Mouse (Mus musculus) liver, embryonic 12.5 days (tissue): ENCODE data around the gene Zfp184. TPM values are rescaled to one million over a fixed set of nuclear protein-coding genes. Genes with fewer than 3 reads are reported as not detected.

Source experiments
- ATAC-seq: fragments of 200-750 bp; cut with Nextera tagmentation; 2 replicates; pipeline ENCODE4 v1.8.0; 2017; ENCODE audit warnings: moderate number of reproducible peaks, mild to moderate bottlenecking, moderate library complexity
- H3K27ac ChIP-seq: fragments of 300-500 bp; sonication (generic); 2 replicates; pipeline ENCODE4 v1.5.1; 2016; ENCODE audit warnings: mild to moderate bottlenecking
- H3K27me3 ChIP-seq: fragments of 300-500 bp; sonication (generic); replicated peaks from 2 replicates; pipeline ENCODE4 v1.6.1; 2016; ENCODE audit warnings: mild to moderate bottlenecking, moderate library complexity
- H3K36me3 ChIP-seq: fragments of 300-500 bp; sonication (generic); 2 replicates; pipeline ENCODE4 v1.6.1; 2016; ENCODE audit warnings: mild to moderate bottlenecking, moderate library complexity
- H3K4me1 ChIP-seq: fragments of 300-500 bp; sonication (generic); 2 replicates; pipeline ENCODE4 v1.6.1; 2016
- H3K4me2 ChIP-seq: fragments of 300-500 bp; sonication (generic); 2 replicates; pipeline ENCODE4 v1.6.1; 2016; ENCODE audit warnings: mild to moderate bottlenecking, moderate library complexity
- H3K4me3 ChIP-seq: fragments of 300-500 bp; sonication (generic); 2 replicates; pipeline ENCODE4 v1.5.1; 2016; ENCODE audit warnings: mild to moderate bottlenecking, moderate library complexity
- H3K9ac ChIP-seq: fragments of 300-500 bp; sonication (generic); 2 replicates; pipeline ENCODE4 v1.6.1; 2016; ENCODE audit warnings: mild to moderate bottlenecking, moderate library complexity
- H3K9me3 ChIP-seq: fragments of 300-500 bp; sonication (generic); replicated peaks from 2 replicates; pipeline ENCODE4 v1.6.1; 2016; ENCODE audit warnings: mild to moderate bottlenecking, moderate library complexity
- WGBS: fragments of 180-500 bp; shearing (Covaris S2); methylation state at CpG from one replicate; pipeline ENCODE4 v1.1.7; 2016; ENCODE audit not compliant: insufficient replicate concordance; 5-methylcytosine and 5-hydroxymethylcytosine counted together
- polyA plus RNA-seq: library from polyadenylated mRNA; unstranded; fragments of >200 nt; fragmentation: Nextera tagmentation; extraction: Ambion mirVana; gene quantifications from 2 replicates; pipeline ENCODE4 v1.2.1, GENCODE M21; 2016

Gene Zfp184
- polyA plus RNA-seq, 1 experiment from 2014 or later: 1.9 TPM

DNA sequence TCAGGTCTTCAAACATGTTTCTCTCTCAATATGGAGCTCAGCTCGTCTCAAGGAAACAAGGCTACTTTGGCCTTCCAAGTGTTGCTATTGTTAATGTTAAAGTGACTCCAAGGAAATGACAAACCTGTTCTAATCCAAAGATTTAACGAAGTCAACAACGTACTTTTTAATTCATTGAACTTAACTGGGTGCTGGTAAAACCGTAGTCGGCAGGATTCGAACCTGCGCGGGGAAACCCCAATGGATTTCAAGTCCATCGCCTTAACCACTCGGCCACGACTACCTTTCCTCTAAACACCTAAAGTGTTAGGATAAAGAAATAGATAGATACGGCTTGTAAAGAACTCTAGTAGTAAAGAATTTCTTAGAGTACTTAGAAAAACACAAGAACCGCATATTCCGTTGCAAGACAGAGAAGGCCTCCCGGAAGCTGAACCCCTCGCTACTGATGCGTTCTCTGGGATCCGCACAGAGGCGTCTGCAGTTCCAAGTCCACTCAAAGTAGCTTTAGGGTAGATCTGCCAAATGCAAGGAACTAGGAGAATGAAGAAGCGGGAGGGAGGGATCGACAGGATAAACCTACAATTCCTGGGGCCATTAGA lies 20.1 kb upstream of the Zfp184 start:
- no peaks in the 10 kb centered on the region for H3K36me3 ChIP-seq
- peak; percentile 62 for ATAC-seq
- H3K4me2 ChIP-seq: peak overlapping the region; percentile 67
- H3K4me3 ChIP-seq: peak overlapping the region; percentile 52
- no peak overlapping the region for H3K27ac ChIP-seq
- H3K9me3 ChIP-seq: no peaks in the 10 kb centered on the region
- H3K9ac ChIP-seq: peak overlapping the region; percentile 56
- H3K4me1 ChIP-seq: peaks cover 35% of the 10 kb centered on the region
- H3K27me3 ChIP-seq: 0 out of 2 replicates have a peak, but pooled peaks cover 3% of the 10 kb centered on the region
- WGBS: 1% methylated on average over 21 of the region's 21 CpGs

DNA sequence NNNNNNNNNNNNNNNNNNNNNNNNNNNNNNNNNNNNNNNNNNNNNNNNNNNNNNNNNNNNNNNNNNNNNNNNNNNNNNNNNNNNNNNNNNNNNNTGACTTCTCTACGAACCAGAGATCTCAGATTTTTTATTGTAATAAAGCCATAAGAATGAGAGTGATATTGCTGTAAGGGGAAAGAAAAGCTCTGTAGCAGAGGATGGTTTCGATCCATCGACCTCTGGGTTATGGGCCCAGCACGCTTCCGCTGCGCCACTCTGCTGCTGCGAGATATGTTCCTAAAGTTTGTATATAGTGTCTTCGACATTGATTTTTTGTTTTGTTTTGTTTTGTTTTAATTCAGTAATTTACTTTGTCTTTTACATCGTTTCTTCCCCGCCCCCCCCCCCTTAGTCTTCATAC lies 13.9 kb upstream of the Zfp184 start:
- peak; percentile 68 for ATAC-seq
- Histone ChIP-seq H3K9ac (no peak overlapping the region), H3K36me3 (no peaks in the 10 kb centered on the region), H3K4me3 (peak overlapping the region; percentile 33), H3K4me2 (peak overlapping the region; percentile 59), H3K4me1 (peaks cover 48% of the 10 kb centered on the region), H3K27me3 (no peaks in the 10 kb centered on the region), H3K27ac (no peak overlapping the region), H3K9me3 (no peaks in the 10 kb centered on the region)
- 7% methylated on average over 10 of the region's 10 CpGs for WGBS

DNA sequence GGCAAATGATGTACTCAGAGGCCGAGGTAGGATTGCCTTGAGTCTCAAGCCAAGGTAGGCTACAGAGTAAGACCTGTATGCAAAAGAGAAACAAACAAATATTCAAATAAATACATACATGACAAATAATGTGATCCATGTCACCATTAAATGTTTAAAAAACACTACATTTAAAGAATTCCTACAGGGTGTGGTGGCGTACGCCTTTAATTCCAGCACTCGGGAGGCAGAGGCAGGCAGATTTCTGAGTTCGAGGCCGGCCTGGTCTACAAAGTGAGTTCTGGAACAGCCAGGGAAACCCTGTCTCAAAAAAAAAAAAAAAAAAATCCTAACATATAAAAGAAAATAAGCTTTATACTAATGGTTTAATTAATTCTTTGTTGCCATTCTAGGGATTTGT lies 13.2 kb upstream of the Zfp184 start:
- H3K9me3 ChIP-seq: no peaks in the 10 kb centered on the region
- no peaks in the 10 kb centered on the region for H3K36me3 ChIP-seq
- ATAC-seq: no peak
- H3K27me3 ChIP-seq: no peaks in the 10 kb centered on the region
- peak overlapping the region; percentile 59 for H3K4me2 ChIP-seq
- peaks cover 54% of the 10 kb centered on the region for H3K4me1 ChIP-seq
- H3K4me3 ChIP-seq: peak overlapping the region; percentile 33
- WGBS: 33% methylated on average over 6 of the region's 6 CpGs
- peak overlapping the region; percentile 18; the same call in 1 of the 2 replicates for H3K9ac ChIP-seq
- H3K27ac ChIP-seq: no peak overlapping the region

DNA sequence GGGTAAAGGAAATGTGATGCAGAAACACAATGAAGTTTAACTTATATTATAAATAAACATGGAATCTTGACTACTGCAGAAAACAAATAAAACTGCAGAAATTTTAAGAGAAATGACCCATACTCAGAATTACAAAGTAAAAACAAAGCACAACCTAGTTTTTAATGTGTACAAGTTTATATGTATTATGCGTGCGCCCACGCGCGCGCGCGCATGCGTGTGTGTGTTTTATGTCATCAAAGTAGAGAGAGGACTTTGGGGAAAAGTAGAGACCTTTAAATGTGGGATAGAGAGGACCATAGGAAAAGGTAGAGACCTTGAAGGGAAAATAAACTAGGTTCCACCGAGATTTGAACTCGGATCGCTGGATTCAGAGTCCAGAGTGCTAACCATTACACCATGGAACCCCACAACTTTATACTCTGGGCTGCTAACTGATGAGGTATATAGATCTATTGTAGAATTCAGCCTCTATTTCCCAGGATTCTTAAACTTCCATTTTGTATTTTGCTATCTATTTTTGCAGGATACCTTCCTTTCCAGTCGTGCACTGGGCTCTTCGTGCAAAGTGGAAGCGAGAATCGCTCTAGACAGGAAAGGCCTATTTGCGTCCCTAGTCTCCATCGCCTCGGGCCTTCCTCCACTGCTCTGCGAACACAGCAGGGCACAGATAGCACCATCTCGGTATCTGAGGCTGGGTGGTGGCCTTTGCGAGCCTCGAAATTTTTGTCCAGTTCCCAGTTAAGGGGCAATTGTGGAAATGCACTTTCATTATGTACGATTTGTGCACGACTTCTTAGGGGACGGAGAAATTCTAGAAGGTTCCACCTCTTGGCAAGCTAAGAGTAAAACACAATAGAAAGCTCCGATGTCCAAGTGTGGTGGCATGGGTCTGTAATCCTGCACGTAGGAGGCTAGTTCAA lies 11.0 kb upstream of the Zfp184 start:
- Histone ChIP-seq H3K4me3 (peak overlapping the region; percentile 53), H3K4me1 (peaks cover 58% of the 10 kb centered on the region), H3K9ac (peak overlapping the region; percentile 42), H3K36me3 (no peaks in the 10 kb centered on the region), H3K27me3 (no peaks in the 10 kb centered on the region), H3K9me3 (no peaks in the 10 kb centered on the region), H3K4me2 (peak overlapping the region; percentile 66), H3K27ac (peak overlapping the region; percentile 65)
- WGBS: 3% methylated on average over 28 of the region's 28 CpGs
- 0 out of 2 replicates have a peak, but pooled peaks have one; percentile 30 for ATAC-seq

DNA sequence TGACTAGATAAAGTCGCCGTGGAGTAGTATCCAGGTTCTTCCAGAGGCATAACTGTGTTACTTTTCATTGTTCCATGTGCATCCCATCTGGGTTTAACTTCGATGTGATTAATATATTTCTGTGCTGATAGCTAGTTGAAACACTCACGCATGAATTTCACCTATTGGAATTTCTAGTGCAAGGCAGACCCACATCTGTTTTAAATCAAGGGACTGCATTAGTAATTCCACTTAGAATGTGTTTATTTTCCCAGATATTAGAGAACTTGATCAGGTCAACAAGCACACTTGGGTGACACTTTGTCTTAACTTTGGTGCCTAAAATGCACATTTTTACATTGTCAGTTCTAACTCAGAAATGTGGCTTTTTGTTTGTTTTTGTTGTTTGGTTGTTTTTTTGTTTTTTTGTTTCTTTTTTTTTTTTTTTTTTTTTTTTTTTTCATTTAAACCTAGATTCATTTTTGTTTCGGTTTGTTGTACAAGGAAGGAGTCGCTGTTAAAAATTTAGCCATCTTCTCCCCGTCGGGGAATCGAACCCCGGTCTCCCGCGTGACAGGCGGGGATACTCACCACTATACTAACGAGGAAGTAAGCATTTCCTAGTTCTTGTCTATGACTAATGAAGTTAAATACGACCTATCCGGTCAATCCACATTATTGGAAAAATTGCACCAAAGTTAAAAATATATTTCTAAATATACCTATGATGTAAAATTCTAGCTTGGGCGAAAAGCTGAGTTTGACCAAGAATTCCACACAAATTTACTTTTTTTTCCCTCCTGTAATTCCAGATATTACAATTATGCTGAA lies 9.7 kb upstream of the Zfp184 start:
- H3K4me3 ChIP-seq: peak overlapping the region; percentile 58
- ATAC-seq: no peak
- no peaks in the 10 kb centered on the region for H3K36me3 ChIP-seq
- no peaks in the 10 kb centered on the region for H3K27me3 ChIP-seq
- no peaks in the 10 kb centered on the region for H3K9me3 ChIP-seq
- peaks cover 51% of the 10 kb centered on the region for H3K4me1 ChIP-seq
- 7% methylated on average over 17 of the region's 17 CpGs for WGBS
- H3K27ac ChIP-seq: peak overlapping the region; percentile 61; the same call in 1 of the 2 replicates
- peak overlapping the region; percentile 43; the same call in 1 of the 2 replicates for H3K9ac ChIP-seq
- peak overlapping the region; percentile 76 for H3K4me2 ChIP-seq

DNA sequence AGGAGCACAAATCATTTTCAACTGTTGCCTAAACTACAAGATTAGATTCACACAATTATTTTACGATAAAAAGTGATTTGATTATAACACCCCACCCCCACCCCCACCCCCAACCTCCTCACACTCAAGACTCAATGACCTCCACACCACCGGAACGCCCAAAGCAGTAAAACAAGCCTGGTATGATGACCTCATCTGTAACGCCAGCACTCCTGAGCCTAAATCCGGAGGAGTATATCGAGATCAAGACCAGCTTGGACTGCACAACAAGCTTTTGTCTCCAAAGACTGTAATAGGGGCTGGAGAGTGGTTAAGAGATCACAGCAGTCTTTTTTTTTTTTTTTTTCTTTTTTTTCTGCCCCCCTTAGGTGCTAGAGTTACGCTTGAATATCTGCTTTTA lies 9.1 kb upstream of the Zfp184 start:
- no peak for ATAC-seq
- no peaks in the 10 kb centered on the region for H3K36me3 ChIP-seq
- under 1% methylated on average over 7 of the region's 7 CpGs for WGBS
- peak overlapping the region; percentile 42 for H3K27ac ChIP-seq
- peaks cover 48% of the 10 kb centered on the region for H3K4me1 ChIP-seq
- H3K9ac ChIP-seq: peak overlapping the region; percentile 58
- H3K4me3 ChIP-seq: peak overlapping the region; percentile 58
- H3K4me2 ChIP-seq: peak overlapping the region; percentile 76
- H3K27me3 ChIP-seq: no peaks in the 10 kb centered on the region
- no peaks in the 10 kb centered on the region for H3K9me3 ChIP-seq

DNA sequence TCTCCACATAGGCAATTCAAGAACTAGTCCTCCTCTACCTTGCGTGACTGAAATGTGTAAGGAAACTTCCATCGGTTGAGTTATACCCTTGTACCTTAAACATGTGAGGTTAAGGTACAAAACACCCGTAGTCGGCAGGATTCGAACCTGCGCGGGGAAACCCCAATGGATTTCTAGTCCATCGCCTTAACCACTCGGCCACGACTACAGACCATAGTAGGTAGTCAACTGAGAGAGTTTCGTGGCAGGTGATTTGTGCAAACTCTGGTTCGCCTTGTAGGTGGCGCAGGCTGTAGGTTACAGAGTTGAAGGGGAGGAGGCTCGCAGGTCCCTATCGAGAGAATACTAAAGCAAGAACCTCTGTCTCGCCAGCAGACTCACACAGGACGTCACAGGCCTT lies 7.9 kb upstream of the Zfp184 start:
- Histone ChIP-seq H3K9me3 (no peaks in the 10 kb centered on the region), H3K4me1 (peaks cover 42% of the 10 kb centered on the region), H3K27me3 (no peaks in the 10 kb centered on the region), H3K4me3 (peak overlapping the region; percentile 58), H3K4me2 (peak overlapping the region; percentile 76), H3K27ac (peak overlapping the region; percentile 66), H3K9ac (peak overlapping the region; percentile 64), H3K36me3 (no peaks in the 10 kb centered on the region)
- ATAC-seq: peak; percentile 85
- WGBS: under 1% methylated on average over 17 of the region's 17 CpGs

DNA sequence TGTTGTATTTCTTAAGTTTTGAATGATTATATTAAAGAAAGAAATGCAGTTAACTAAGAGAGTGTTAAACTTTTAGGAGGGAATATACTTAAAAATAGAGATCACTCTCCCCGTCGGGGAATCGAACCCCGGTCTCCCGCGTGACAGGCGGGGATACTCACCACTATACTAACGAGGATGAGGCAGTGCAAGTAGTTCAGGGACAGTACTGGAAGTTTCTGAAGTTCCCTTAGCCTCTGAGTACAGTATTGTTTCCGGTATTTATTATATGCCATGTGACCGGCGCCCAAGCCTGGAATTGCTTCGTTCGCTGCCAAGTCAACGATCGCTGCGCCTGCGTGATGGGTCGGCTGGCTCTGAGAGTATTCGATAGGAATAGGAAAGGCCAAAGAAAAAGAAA lies 4.7 kb upstream of the Zfp184 start:
- peaks cover 36% of the 10 kb centered on the region for H3K4me1 ChIP-seq
- peak overlapping the region; percentile 83 for H3K4me2 ChIP-seq
- H3K9me3 ChIP-seq: no peaks in the 10 kb centered on the region
- WGBS: under 1% methylated on average over 19 of the region's 19 CpGs
- H3K4me3 ChIP-seq: peak overlapping the region; percentile 62
- peak overlapping the region; percentile 44; the same call in 1 of the 2 replicates for H3K9ac ChIP-seq
- no peaks in the 10 kb centered on the region for H3K27me3 ChIP-seq
- H3K27ac ChIP-seq: 0 out of 2 replicates have a peak overlapping the region, but pooled peaks have one; percentile 15
- H3K36me3 ChIP-seq: no peaks in the 10 kb centered on the region
- ATAC-seq: peak; percentile 69

DNA sequence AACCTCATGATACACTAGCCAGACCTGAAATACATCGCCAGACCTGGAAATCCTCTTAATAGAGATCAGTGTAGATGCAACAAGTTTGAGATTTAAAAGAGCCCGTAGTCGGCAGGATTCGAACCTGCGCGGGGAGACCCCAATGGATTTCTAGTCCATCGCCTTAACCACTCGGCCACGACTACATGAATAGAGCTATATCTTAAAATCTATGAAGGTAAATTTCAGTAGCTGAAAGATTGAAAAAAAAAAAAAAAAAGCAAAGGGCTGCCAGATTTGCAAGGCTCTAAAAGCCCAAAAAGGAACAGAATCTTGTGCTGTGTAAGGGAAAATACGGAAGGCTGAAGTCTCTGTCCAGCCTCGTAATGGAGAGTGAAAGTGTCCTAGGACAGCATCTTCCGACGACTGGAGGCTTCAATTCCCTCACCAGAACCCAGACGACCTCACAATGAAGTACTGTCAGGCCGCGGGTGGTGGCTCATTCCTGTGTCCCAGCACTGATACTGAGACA lies 4.0 kb upstream of the Zfp184 start:
- Histone ChIP-seq H3K36me3 (no peaks in the 10 kb centered on the region), H3K4me3 (peak overlapping the region; percentile 62), H3K4me1 (peaks cover 40% of the 10 kb centered on the region), H3K27me3 (no peaks in the 10 kb centered on the region), H3K27ac (0 out of 2 replicates have a peak overlapping the region, but pooled peaks have one; percentile 15), H3K9ac (peak overlapping the region; percentile 50; the same call in 1 of the 2 replicates), H3K9me3 (no peaks in the 10 kb centered on the region), H3K4me2 (peak overlapping the region; percentile 83)
- ATAC-seq: peak; percentile 45
- WGBS: under 1% methylated on average over 16 of the region's 16 CpGs

DNA sequence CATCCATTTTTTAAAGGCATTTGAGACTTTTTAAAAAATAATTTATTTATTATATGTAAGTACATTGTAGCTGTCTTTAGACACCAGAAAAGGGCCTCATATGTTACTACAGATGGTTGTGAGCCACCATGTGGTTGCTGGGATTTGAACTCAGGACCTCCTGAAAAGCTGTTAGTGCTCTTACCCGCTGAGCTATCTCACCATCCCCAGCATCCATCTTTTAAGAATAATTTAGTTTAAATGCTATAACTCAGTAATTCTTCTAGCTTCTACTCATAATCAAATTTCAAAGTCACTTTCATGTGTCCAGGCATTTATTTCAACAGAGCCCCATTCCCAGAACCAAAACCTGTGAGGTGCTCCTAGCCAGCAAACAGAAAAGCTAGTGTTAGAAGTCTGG lies 1.2 kb upstream of the Zfp184 start:
- Histone ChIP-seq H3K4me3 (no peak overlapping the region), H3K27ac (no peak overlapping the region), H3K9ac (no peak overlapping the region), H3K36me3 (no peaks in the 10 kb centered on the region), H3K9me3 (no peaks in the 10 kb centered on the region), H3K27me3 (no peaks in the 10 kb centered on the region), H3K4me2 (no peak overlapping the region), H3K4me1 (peaks cover 23% of the 10 kb centered on the region)
- WGBS: 62% methylated on average over 1 of the region's 1 CpGs
- no peak for ATAC-seq

DNA sequence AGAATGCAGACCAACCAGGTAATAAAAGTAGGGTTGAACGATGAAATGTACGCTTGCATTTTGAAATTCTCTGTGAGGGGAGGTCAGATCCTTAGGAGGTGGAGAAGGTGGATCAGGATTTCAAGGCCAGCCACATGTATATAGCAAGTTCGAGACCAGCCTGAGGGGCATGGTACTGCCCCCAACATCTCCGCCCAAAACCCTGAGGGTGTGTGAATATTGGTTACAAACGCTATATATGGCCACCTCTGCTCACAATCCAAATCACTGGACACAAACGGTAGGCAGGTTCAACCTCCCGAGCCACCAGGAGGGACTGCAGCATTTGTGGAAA lies 335 bp upstream of the Zfp184 start:
- H3K9ac ChIP-seq: peak overlapping the region; percentile 73
- H3K27ac ChIP-seq: no peak overlapping the region
- peaks cover 23% of the 10 kb centered on the region for H3K4me1 ChIP-seq
- ATAC-seq: peak; percentile 14
- no peaks in the 10 kb centered on the region for H3K27me3 ChIP-seq
- no peaks in the 10 kb centered on the region for H3K36me3 ChIP-seq
- H3K4me2 ChIP-seq: peak overlapping the region; percentile 92
- peak overlapping the region; percentile 78 for H3K4me3 ChIP-seq
- H3K9me3 ChIP-seq: no peaks in the 10 kb centered on the region
- 1% methylated on average over 7 of the region's 7 CpGs for WGBS
